Mouse (Mus musculus) kidney, adult 2 months (tissue): ENCODE measurements around the gene Mmp28. TPM values are rescaled to one million over a fixed set of nuclear protein-coding genes. Genes with fewer than 3 reads are reported as not detected.

Source experiments
- DNase-seq: peaks from one replicate; pipeline ENCODE4 v3.0.0; 2021
- H3K27ac ChIP-seq: fragments of 200-500 bp; 2 replicates; pipeline ENCODE4 v1.5.1; 2012; ENCODE audit warnings: low read depth, low read length, control low read depth, inconsistent platforms; ENCODE audit not compliant: insufficient read depth
- H3K27me3 ChIP-seq: fragments of 200-500 bp; replicated peaks from 2 replicates; pipeline ENCODE4 v1.6.1; 2012; ENCODE audit warnings: mild to moderate bottlenecking, moderate library complexity, low read length, inconsistent platforms; ENCODE audit not compliant: control insufficient read depth, insufficient read depth
- H3K36me3 ChIP-seq: fragments of 200-500 bp; 2 replicates; pipeline ENCODE4 v1.6.1; 2012; ENCODE audit warnings: mild to moderate bottlenecking, moderate library complexity, low read length, inconsistent platforms; ENCODE audit not compliant: control insufficient read depth, insufficient read depth
- H3K4me1 ChIP-seq: fragments of 200-500 bp; 2 replicates; pipeline ENCODE4 v1.6.1; 2011; ENCODE audit warnings: low read length; ENCODE audit not compliant: control insufficient read depth, insufficient read depth
- H3K4me3 ChIP-seq: fragments of 200-500 bp; 2 replicates; pipeline ENCODE4 v1.5.1; 2011; ENCODE audit warnings: mild to moderate bottlenecking, low read depth, low read length, control low read depth; ENCODE audit not compliant: insufficient read depth
- CTCF ChIP-seq: fragments of 200-500 bp; conservative IDR thresholded peaks from 2 replicates; pipeline ENCODE4 v1.5.1; 2011; ENCODE audit warnings: low read depth, mild to moderate bottlenecking, control low read depth, low read length, moderate library complexity, mixed read lengths; ENCODE audit not compliant: insufficient read depth, insufficient read length
- POLR2A ChIP-seq: fragments of 200-500 bp; IDR thresholded peaks from one replicate; pipeline ENCODE4 v1.6.1; 2011; ENCODE audit warnings: low read depth, low read length, control low read depth
- WGBS: fragments of 180-500 bp; shearing (Covaris S2); methylation state at CpG from one replicate; pipeline ENCODE4 v1.1.7; 2018; 5-methylcytosine and 5-hydroxymethylcytosine counted together
- polyA plus RNA-seq: library from polyadenylated mRNA; depleted of rRNA; stranded (reverse); fragments of >200 nt; gene quantifications from 2 replicates; pipeline ENCODE4 v1.2.3, GENCODE M21; 2012; rRNA removed

Mmp28 gene
- polyA plus RNA-seq, 1 experiment = 4.3 TPM

GRCm38 (mm10) chr11:83406391-83406790 is 56.5 kb downstream of the Mmp28 start:
- Histone ChIP-seq H3K27me3 (no peaks in the 10 kb centered on the region), H3K36me3 (no peaks in the 10 kb centered on the region), H3K27ac (no peak overlapping the region), H3K4me3 (no peak overlapping the region), H3K4me1 (no peaks in the 10 kb centered on the region; the same call in 1 of the 2 replicates)
- TF ChIP-seq CTCF = no peak
- TF ChIP-seq POLR2A = no peak
- no peak for DNase-seq
- WGBS = 72% methylated on average over 3 of the region's 3 CpGs

- TF ChIP-seq CTCF = no peak
- no peak for TF ChIP-seq POLR2A
- DNase-seq = no peak
- Histone ChIP-seq H3K27ac (no peak overlapping the region), H3K4me1 (no peaks in the 10 kb centered on the region), H3K36me3 (no peaks in the 10 kb centered on the region; the same call in 1 of the 2 replicates), H3K4me3 (no peak overlapping the region), H3K27me3 (no peaks in the 10 kb centered on the region)
- 87% methylated on average over 7 of the region's 7 CpGs for WGBS
Measured at GRCm38 (mm10) chr11:83403787-83404186, 59.1 kb downstream of the Mmp28 start.

GRCm38 (mm10) chr11:83398724-83399123 is 64.1 kb downstream of the Mmp28 start:
- Histone ChIP-seq H3K4me3 (no peak overlapping the region), H3K27ac (no peak overlapping the region), H3K4me1 (no peaks in the 10 kb centered on the region), H3K36me3 (peaks cover 5% of the 10 kb centered on the region; the same call in 1 of the 2 replicates), H3K27me3 (no peaks in the 10 kb centered on the region)
- no peak for DNase-seq
- 78% methylated on average over 5 of the region's 5 CpGs for WGBS
- TF ChIP-seq POLR2A (no peak), CTCF (no peak)

GRCm38 (mm10) chr11:83397626-83398025 is 65.2 kb downstream of the Mmp28 start:
- 89% methylated on average over 7 of the region's 7 CpGs for WGBS

GRCm38 (mm10) chr11:83394802-83395439 is 68.0 kb downstream of the Mmp28 start:
- H3K27me3 ChIP-seq = no peaks in the 10 kb centered on the region
- no peak overlapping the region for H3K4me3 ChIP-seq
- peaks cover 10% of the 10 kb centered on the region for H3K36me3 ChIP-seq
- no peak overlapping the region for H3K27ac ChIP-seq
- DNase-seq = no peak
- H3K4me1 ChIP-seq = no peaks in the 10 kb centered on the region
- 62% methylated on average over 6 of the region's 6 CpGs for WGBS
- no peak for TF ChIP-seq CTCF
- no peak for TF ChIP-seq POLR2A

More at GRCm38 (mm10) chr11:83397626-83398025, 65.2 kb downstream of the Mmp28 start:
- H3K4me1 ChIP-seq = no peaks in the 10 kb centered on the region
- H3K36me3 ChIP-seq = peaks cover 5% of the 10 kb centered on the region; the same call in 1 of the 2 replicates
- DNase-seq = no peak
- TF ChIP-seq POLR2A (no peak), CTCF (no peak)
- H3K27ac ChIP-seq = no peak overlapping the region
- no peaks in the 10 kb centered on the region for H3K27me3 ChIP-seq
- H3K4me3 ChIP-seq = no peak overlapping the region

GRCm38 (mm10) chr11:83393062-83393461 is 69.8 kb downstream of the Mmp28 start:
- Histone ChIP-seq H3K27ac (no peak overlapping the region), H3K36me3 (peaks cover 10% of the 10 kb centered on the region), H3K4me3 (no peak overlapping the region), H3K4me1 (no peaks in the 10 kb centered on the region), H3K27me3 (no peaks in the 10 kb centered on the region)
- 88% methylated on average over 4 of the region's 4 CpGs for WGBS
- DNase-seq = no peak
- TF ChIP-seq CTCF (no peak), POLR2A (no peak)

Other genes starting within 250 kb of the Mmp28 start
- gene Slfn14, start 176.3 kb downstream of the Mmp28 start, polyA plus RNA-seq = 0.03 TPM in 1 of 2 replicates, not detected in the other
- gene Ap2b1, start 164.0 kb downstream of the Mmp28 start, polyA plus RNA-seq = 34.9 and 37.4 TPM in 2 replicates
- gene Pex12, start 160.5 kb downstream of the Mmp28 start, polyA plus RNA-seq = 11.4 and 11.8 TPM in 2 replicates
- 1.4 and 1.8 TPM in 2 replicates for gene Rasl10b, start 53.9 kb downstream of the Mmp28 start, polyA plus RNA-seq
- gene Gas2l2, start 33.6 kb downstream of the Mmp28 start, polyA plus RNA-seq = not detected in 2 replicates
- gene 1700020L24Rik, start 25.4 kb downstream of the Mmp28 start, polyA plus RNA-seq = 0.11 and 0.14 TPM in 2 replicates
- gene Taf15, start 10.0 kb upstream of the Mmp28 start, polyA plus RNA-seq = 7.2 and 13.8 TPM in 2 replicates
- gene Heatr9, start 59.1 kb upstream of the Mmp28 start, polyA plus RNA-seq = 0.03 TPM in 1 of 2 replicates, not detected in the other
- 11.5 and 70.3 TPM in 2 replicates for gene Ccl5, start 67.4 kb upstream of the Mmp28 start, polyA plus RNA-seq
- 0.92 and 1.7 TPM in 2 replicates for gene Ccl9, start 115.6 kb upstream of the Mmp28 start, polyA plus RNA-seq
- 3.9 and 6.2 TPM in 2 replicates for gene Ccl6, start 130.0 kb upstream of the Mmp28 start, polyA plus RNA-seq
- not detected in 2 replicates for gene Rpl9-ps1, start 182.6 kb upstream of the Mmp28 start, polyA plus RNA-seq
- gene Ccl3, start 186.3 kb upstream of the Mmp28 start, polyA plus RNA-seq = 1.6 and 1.8 TPM in 2 replicates
- 1.3 and 2.0 TPM in 2 replicates for gene Ccl4, start 199.5 kb upstream of the Mmp28 start, polyA plus RNA-seq
- gene Wfdc17, start 240.9 kb upstream of the Mmp28 start, polyA plus RNA-seq = 2.6 and 4.4 TPM in 2 replicates
- gene Wfdc18, start 245.9 kb upstream of the Mmp28 start, polyA plus RNA-seq = not detected in 2 replicates